Mouse (Mus musculus) NIH3T3 (cell line): ENCODE measurements around the gene B9d2.

Experiments
- DNase-seq: peaks from one replicate; pipeline ENCODE4 v3.0.0-alpha.2; 2012; ENCODE audit warnings: low read depth

Gene B9d2

GRCm38 (mm10) chr7:25674719-25675300 lies 5.8 kb upstream of the B9d2 start, which contains the start of gene Tmem91:
Gene Tmem91, minus strand, starts transcription at chr7:25675166.
- no peak for DNase-seq

- DNase-seq = no peak
These were observed 5.2 kb upstream of the B9d2 start for GRCm38 (mm10) chr7:25675405-25675804.

- DNase-seq = peak; percentile 74
These were observed 4.3 kb upstream of the B9d2 start for GRCm38 (mm10) chr7:25676085-25676781.

GRCm38 (mm10) chr7:25677013-25677412 lies 3.6 kb upstream of the B9d2 start:
- no peak for DNase-seq

GRCm38 (mm10) chr7:25679971-25680370 lies 609 bp upstream of the B9d2 start:
- peak; percentile 66 for DNase-seq

GRCm38 (mm10) chr7:25681341-25682231 lies 1.0 kb downstream of the B9d2 start:
- no peak for DNase-seq

GRCm38 (mm10) chr7:25683474-25684180 lies 3.0 kb downstream of the B9d2 start:
- no peak for DNase-seq

GRCm38 (mm10) chr7:25684659-25685058 lies 4.1 kb downstream of the B9d2 start:
- no peak for DNase-seq

- DNase-seq = no peak
These were observed 5.4 kb downstream of the B9d2 start for GRCm38 (mm10) chr7:25685926-25686470.

- peak; percentile 86 for DNase-seq
These were observed 6.3 kb downstream of the B9d2 start, which contains the start of gene Tgfb1 for GRCm38 (mm10) chr7:25686680-25687531. Gene Tgfb1, plus strand, starts transcription at chr7:25687002.

GRCm38 (mm10) chr7:25687811-25688401 lies 7.3 kb downstream of the B9d2 start:
- DNase-seq = peak; percentile 59

GRCm38 (mm10) chr7:25688810-25689586 lies 8.4 kb downstream of the B9d2 start:
- peak; percentile 77 for DNase-seq

GRCm38 (mm10) chr7:25689603-25690021 lies 9.0 kb downstream of the B9d2 start:
- DNase-seq = no peak

- DNase-seq = no peak
These were observed 9.5 kb downstream of the B9d2 start for GRCm38 (mm10) chr7:25690051-25690450.

- no peak for DNase-seq
These were observed 13.5 kb downstream of the B9d2 start for GRCm38 (mm10) chr7:25694104-25694503.

- DNase-seq = no peak
These were observed 19.3 kb downstream of the B9d2 start for GRCm38 (mm10) chr7:25699851-25700250.

- DNase-seq = no peak
These were observed 20.2 kb downstream of the B9d2 start for GRCm38 (mm10) chr7:25700732-25701131.

GRCm38 (mm10) chr7:25702350-25702749 lies 21.8 kb downstream of the B9d2 start:
- DNase-seq = peak; percentile 32

- DNase-seq = no peak
These were observed 23.4 kb downstream of the B9d2 start for GRCm38 (mm10) chr7:25703793-25704494.
